Mouse (Mus musculus): ENCODE results near the gene Vmn1r7. TPM values are rescaled to one million over a fixed set of nuclear protein-coding genes. Genes with fewer than 3 reads are reported as not detected.

The Vmn1r7 gene
- not detected for total RNA-seq (2023)

DNA sequence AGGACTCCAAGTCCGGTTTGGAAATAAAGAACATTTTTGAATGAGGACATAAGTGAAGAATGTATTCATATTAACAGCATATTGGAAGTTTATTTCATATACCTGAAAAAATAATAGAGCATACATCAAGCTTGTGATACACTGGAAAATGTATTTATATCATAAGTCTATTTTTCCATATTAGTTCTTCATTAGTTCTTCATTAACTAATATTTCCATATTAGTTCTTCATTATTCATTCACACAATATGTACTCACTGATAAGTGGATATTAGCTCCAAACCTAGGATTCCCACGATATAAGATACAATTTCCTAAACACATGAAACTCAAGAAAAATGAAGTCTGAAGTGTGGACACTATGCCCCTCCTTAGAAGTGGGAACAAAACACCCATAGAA is at the start of gene Vmn1r7:
Gene Vmn1r7 (minus strand): TSS at position 101 of the 400 bp plus-strand sequence.

DNA sequence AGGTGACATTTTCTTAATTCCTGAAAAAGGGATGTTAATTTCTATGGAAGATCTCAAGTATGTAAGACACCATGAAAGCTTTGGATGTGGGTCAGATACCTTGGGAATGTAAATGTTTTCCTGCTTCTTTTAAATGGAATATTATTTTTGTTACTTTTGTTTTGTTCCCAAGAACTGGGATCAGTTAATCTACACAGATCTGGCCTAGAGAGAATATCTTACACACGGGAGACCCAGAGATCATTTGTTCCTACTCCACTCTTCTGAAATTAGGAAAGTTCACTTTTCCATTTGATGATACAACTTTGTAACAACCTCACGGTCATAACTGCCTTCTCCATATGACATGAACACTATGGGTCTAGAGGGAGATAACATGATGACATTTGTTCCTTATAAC is 41.4 kb upstream of the Vmn1r7 start, which contains the start of gene Vmn1r9:
Gene Vmn1r9 (plus strand): TSS at position 301 of the 400 bp plus-strand sequence.

DNA sequence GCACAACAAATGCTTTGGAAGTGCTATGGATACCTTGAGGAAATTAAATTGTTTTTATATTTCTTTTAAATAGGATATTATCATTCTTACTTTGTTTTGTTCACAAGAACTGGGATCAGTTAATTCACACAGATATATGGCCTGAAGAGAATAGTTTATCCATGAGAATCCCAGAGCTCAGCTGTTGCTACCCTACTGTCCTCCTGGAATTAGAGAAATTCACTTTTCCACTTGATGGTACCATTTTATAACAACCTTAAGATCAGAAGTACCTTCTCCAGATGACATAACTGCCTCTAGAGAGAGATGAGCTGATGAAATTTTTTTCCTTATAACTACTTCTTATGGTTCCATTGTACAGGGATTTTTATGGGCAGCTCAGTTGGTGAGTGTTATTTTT is 6.9 kb upstream of the Vmn1r7 start, which contains the start of gene Vmn1r8:
Gene Vmn1r8 (plus strand): TSS at position 301 of the 400 bp plus-strand sequence.

DNA sequence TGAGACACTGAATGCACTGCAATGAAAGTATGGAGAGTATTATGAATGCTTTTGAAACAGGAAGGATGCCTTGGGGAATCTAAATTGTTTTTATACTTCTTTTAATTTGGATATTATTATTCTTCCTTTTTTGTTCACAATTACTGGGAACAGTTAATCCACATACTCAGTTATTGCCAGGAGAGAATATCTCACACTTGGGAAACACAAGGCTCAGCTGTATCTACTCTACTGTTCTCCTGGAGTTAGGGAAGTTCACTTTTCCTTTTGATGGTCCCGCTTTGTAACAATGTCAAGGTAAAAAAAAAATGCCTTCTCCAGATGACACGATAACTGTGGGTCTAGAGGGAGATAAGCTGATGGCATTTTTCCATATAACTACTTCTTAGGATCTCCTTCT is 28.2 kb downstream of the Vmn1r7 start, which contains the start of gene Vmn1r6:
Gene Vmn1r6 (plus strand): TSS at position 301 of the 400 bp plus-strand sequence.

Other genes with a start within 250 kb of the Vmn1r7 start
- gene Kbtbd2, start 227.5 kb downstream of the Vmn1r7 start, total RNA-seq (2023), result 10 to 100 TPM; 68.3 to 69.1 TPM
- gene Fkbp9, start 193.3 kb downstream of the Vmn1r7 start, total RNA-seq (2023), result not detected
- 10 to 100 TPM; 52.5 to 61.9 TPM for gene Nt5c3, start 101.4 kb downstream of the Vmn1r7 start, total RNA-seq (2023)
- under 1 TPM in 1 of 2 experiments, not detected in 1; 0.70 TPM for gene Vmn1r4, start 101.3 kb downstream of the Vmn1r7 start, total RNA-seq (2023)
- gene Vmn1r5, start 55.1 kb downstream of the Vmn1r7 start, total RNA-seq (2023), result not detected
- gene Vmn1r6, start 28.1 kb downstream of the Vmn1r7 start, total RNA-seq (2023), result not detected
- not detected for gene Vmn1r8, start 7.0 kb upstream of the Vmn1r7 start, total RNA-seq (2023)
- gene Vmn1r9, start 41.5 kb upstream of the Vmn1r7 start, total RNA-seq (2023), result not detected
- not detected for gene Vmn1r10, start 84.1 kb upstream of the Vmn1r7 start, total RNA-seq (2023)
- gene Vmn1r11, start 108.1 kb upstream of the Vmn1r7 start, total RNA-seq (2023), result not detected
- gene Vmn1r12, start 131.6 kb upstream of the Vmn1r7 start, total RNA-seq (2023), result under 1 TPM in 1 of 2 experiments, not detected in 1; 0.09 TPM
- not detected for gene Vmn1r13, start 178.0 kb upstream of the Vmn1r7 start, total RNA-seq (2023)
- not detected for gene Vmn1r14, start 206.4 kb upstream of the Vmn1r7 start, total RNA-seq (2023)
- gene Vmn1r15, start 232.6 kb upstream of the Vmn1r7 start, total RNA-seq (2023), result not detected